Mouse (Mus musculus) duodenum, adult 2 months (tissue): ENCODE results near the gene Mettl14. TPM values are rescaled to one million over a fixed set of nuclear protein-coding genes. Genes with fewer than 3 reads are reported as not detected.

ENCODE experiments used
- polyA plus RNA-seq: library from polyadenylated mRNA; depleted of rRNA; stranded (reverse); fragments of >200 nt; gene quantifications from 2 replicates; pipeline ENCODE4 v1.2.3, GENCODE M21; 2012; ENCODE audit warnings: low replicate concordance; rRNA removed

The Mettl14 gene
- polyA plus RNA-seq = 2.0 and 2.2 TPM in 2 replicates

GRCm38 (mm10) chr3:123385486-123386156, at the start of gene Mettl14:
Gene Mettl14 (minus strand): TSS chr3:123386108.

Other genes starting within 250 kb of the Mettl14 start
- gene Synpo2, start 150.0 kb downstream of the Mettl14 start, polyA plus RNA-seq = 4.0 and 25.2 TPM in 2 replicates
- 124 and 125 TPM in 2 replicates for gene Sec24d, start 118.7 kb downstream of the Mettl14 start, polyA plus RNA-seq
- 0.70 and 3.6 TPM in 2 replicates for gene Prss12, start 60.8 kb upstream of the Mettl14 start, polyA plus RNA-seq